ENCODE assay signal across 17 mouse cellular contexts in genomic region chr4:155382752-155383151, GRCm38 (mm10). TPM values are rescaled to one million over a fixed set of nuclear protein-coding genes. Genes with fewer than 3 reads are reported as not detected.
A peak's percentile ranks its signal among the peaks of the same experiment; 100 is the strongest.
DNase-seq lines count a peak whose midpoint lies in the region; ATAC-seq lines count a peak whose summit lies in the region.
"Had no signal": no experiment of that assay in that cellular context is flagged by ENCODE, and none has a peak within 500 bp of the region (broad histone marks: within the 10 kb centered on the region; RNA-seq: fewer than 3 reads in every experiment).

No protein-coding gene starts in this region.

- no peak overlapping the region for H3K27ac ChIP-seq in midbrain, embryonic 14.5 days (replicated peaks; ENCODE audit: low read depth, low read length)
- H3K27ac ChIP-seq in midbrain, embryonic 15.5 days = no peak overlapping the region
- H3K27ac ChIP-seq: limb, embryonic 10.5 days; liver, embryonic 15.5 days; stomach, postnatal 0 days had no signal

- H3K4me1 ChIP-seq in midbrain, embryonic 14.5 days (ENCODE audit: control insufficient read depth, insufficient read depth, low read length) = no peaks in the 10 kb centered on the region
- no peaks in the 10 kb centered on the region for H3K4me1 ChIP-seq in midbrain, embryonic 15.5 days
- H3K4me1 ChIP-seq: liver, embryonic 15.5 days had no signal

- no peaks in the 10 kb centered on the region for H3K27me3 ChIP-seq in midbrain, embryonic 14.5 days (ENCODE audit: control insufficient read depth, insufficient read depth, low read length)
- no peaks in the 10 kb centered on the region for H3K27me3 ChIP-seq in midbrain, embryonic 15.5 days (replicated peaks)

- H3K36me3 ChIP-seq in midbrain, embryonic 14.5 days (ENCODE audit: control insufficient read depth, insufficient read depth, low read length) = no peaks in the 10 kb centered on the region
- H3K36me3 ChIP-seq in midbrain, embryonic 15.5 days (replicated peaks) = no peaks in the 10 kb centered on the region
- H3K36me3 ChIP-seq: limb, embryonic 10.5 days; liver, embryonic 15.5 days had no signal

- no peaks in the 10 kb centered on the region for H3K9me3 ChIP-seq in midbrain, embryonic 14.5 days (ENCODE audit: control insufficient read depth, low read length)
- H3K9me3 ChIP-seq in midbrain, embryonic 15.5 days = no peaks in the 10 kb centered on the region
- H3K9me3 ChIP-seq: limb, embryonic 10.5 days; liver, embryonic 15.5 days had no signal

- H3K9ac ChIP-seq in midbrain, embryonic 14.5 days (replicated peaks; ENCODE audit: low read length) = 0 out of 2 replicates have a peak overlapping the region, but pooled peaks have one; percentile 12
- no peak overlapping the region; the same call in 1 of the 2 replicates for H3K9ac ChIP-seq in midbrain, embryonic 15.5 days
- H3K9ac ChIP-seq: forebrain, postnatal 0 days; liver, embryonic 15.5 days had no signal

- 24% methylated on average over 9 of the region's 9 CpGs for WGBS in midbrain, embryonic 14.5 days
- 21% methylated on average over 9 of the region's 9 CpGs for WGBS in midbrain, embryonic 15.5 days

- peak; percentile 38 for DNase-seq in cerebellum, adult 11-12 months
- DNase-seq in cerebellum, adult 11 months = no peak
- DNase-seq in midbrain, embryonic 14.5 days = no peak
- peak; percentile 52 to 57 for DNase-seq in layer of hippocampus, adult 8-10 months (ENCODE audit: low spot score in 2 of 2)
- DNase-seq in right cerebral cortex, postnatal 10 days (ENCODE audit: low spot score in 2 of 2) = peak; percentile 64 to 69
- no peak for DNase-seq in lung, postnatal 4 days
- DNase-seq in B cell, adult 2 months = no peak
- DNase-seq: forebrain, postnatal 0 days; heart, adult 11 months; heart, postnatal 36 days; kidney, adult 8-10 months had no signal

- H3K4me2 ChIP-seq in midbrain, embryonic 14.5 days (ENCODE audit: low read length) = no peak overlapping the region
- no peak overlapping the region for H3K4me2 ChIP-seq in midbrain, embryonic 15.5 days
- H3K4me2 ChIP-seq: liver, embryonic 15.5 days had no signal

- no peak for ATAC-seq in midbrain, embryonic 14.5 days (ENCODE audit: low FRiP score, low TSS enrichment)
- ATAC-seq in midbrain, embryonic 15.5 days (replicated peaks) = no peak
- ATAC-seq: forebrain, postnatal 0 days had no signal

- no peak overlapping the region for H3K4me3 ChIP-seq in midbrain, embryonic 14.5 days (replicated peaks; ENCODE audit: low read depth, low read length)
- H3K4me3 ChIP-seq in midbrain, embryonic 15.5 days = no peak overlapping the region
- H3K4me3 ChIP-seq: limb, embryonic 10.5 days; liver, embryonic 15.5 days had no signal

RNA-seq across cellular contexts. Expression of gene Gabrd, which starts 15.2 kb away (rescaled TPM):
- 0.19 TPM in 1 of 2 replicates, not detected in the other for polyA plus RNA-seq in midbrain, embryonic 14.5 days (2014; fragmentation: Nextera tagmentation; extraction: Ambion mirVana)
- polyA plus RNA-seq in midbrain, embryonic 15.5 days (2015; fragmentation: Nextera tagmentation; extraction: Ambion mirVana) = 0.19 and 0.20 TPM in 2 replicates
- 10 to 100 TPM; 23.0 to 25.0 (median 24.7) TPM for total RNA-seq in layer of hippocampus, adult 8-10 months (2022)
- total RNA-seq: heart, postnatal 36 days; megakaryocyte progenitor cell, adult 5-6 weeks had no signal
- polyA plus RNA-seq: embryonic facial prominence, embryonic 14.5 days; limb, embryonic 10.5 days; liver, embryonic 15.5 days had no signal

RNA-seq across cellular contexts. Expression of gene Prkcz, which starts 21.6 kb away (rescaled TPM):
- polyA plus RNA-seq in midbrain, embryonic 14.5 days (2014; fragmentation: Nextera tagmentation; extraction: Ambion mirVana) = 65.4 and 68.5 TPM in 2 replicates
- 86.9 and 95.6 TPM in 2 replicates for polyA plus RNA-seq in midbrain, embryonic 15.5 days (2015; fragmentation: Nextera tagmentation; extraction: Ambion mirVana)
- 100 to 1,000 TPM; 144 to 189 (median 169) TPM for total RNA-seq in layer of hippocampus, adult 8-10 months (2022)
- total RNA-seq: megakaryocyte progenitor cell, adult 5-6 weeks had no signal

RNA-seq across cellular contexts. Expression of gene Cfap74, which starts 26.2 kb away (rescaled TPM):
- polyA plus RNA-seq in midbrain, embryonic 14.5 days (2014; fragmentation: Nextera tagmentation; extraction: Ambion mirVana) = 3.3 and 3.6 TPM in 2 replicates
- polyA plus RNA-seq in midbrain, embryonic 15.5 days (2015; fragmentation: Nextera tagmentation; extraction: Ambion mirVana) = 4.5 and 5.3 TPM in 2 replicates
- 10 to 100 TPM; 11.0 to 16.5 (median 15.2) TPM for total RNA-seq in layer of hippocampus, adult 8-10 months (2022)

Comparison
In these comparisons a context has a peak if more than half of its experiments do, and no peak if none do; other contexts are left out.
1. DNase-seq: peak in cerebellum, adult 11-12 months (single experiment), layer of hippocampus, adult 8-10 months (2 of 2) and right cerebral cortex, postnatal 10 days (2 of 2); none in cerebellum, adult 11 months (single experiment), midbrain, embryonic 14.5 days (single experiment), lung, postnatal 4 days (0 of 2) and B cell, adult 2 months (0 of 2).